Mouse (Mus musculus) cerebral cortex, adult 2 months (tissue): ENCODE results near the gene Ryk.

ENCODE experiments used
- WGBS: fragments of 180-500 bp; shearing (Covaris S2); methylation state at CpG from one replicate; pipeline ENCODE4 v1.1.7; 2018; 5-methylcytosine and 5-hydroxymethylcytosine counted together

The Ryk gene

DNA sequence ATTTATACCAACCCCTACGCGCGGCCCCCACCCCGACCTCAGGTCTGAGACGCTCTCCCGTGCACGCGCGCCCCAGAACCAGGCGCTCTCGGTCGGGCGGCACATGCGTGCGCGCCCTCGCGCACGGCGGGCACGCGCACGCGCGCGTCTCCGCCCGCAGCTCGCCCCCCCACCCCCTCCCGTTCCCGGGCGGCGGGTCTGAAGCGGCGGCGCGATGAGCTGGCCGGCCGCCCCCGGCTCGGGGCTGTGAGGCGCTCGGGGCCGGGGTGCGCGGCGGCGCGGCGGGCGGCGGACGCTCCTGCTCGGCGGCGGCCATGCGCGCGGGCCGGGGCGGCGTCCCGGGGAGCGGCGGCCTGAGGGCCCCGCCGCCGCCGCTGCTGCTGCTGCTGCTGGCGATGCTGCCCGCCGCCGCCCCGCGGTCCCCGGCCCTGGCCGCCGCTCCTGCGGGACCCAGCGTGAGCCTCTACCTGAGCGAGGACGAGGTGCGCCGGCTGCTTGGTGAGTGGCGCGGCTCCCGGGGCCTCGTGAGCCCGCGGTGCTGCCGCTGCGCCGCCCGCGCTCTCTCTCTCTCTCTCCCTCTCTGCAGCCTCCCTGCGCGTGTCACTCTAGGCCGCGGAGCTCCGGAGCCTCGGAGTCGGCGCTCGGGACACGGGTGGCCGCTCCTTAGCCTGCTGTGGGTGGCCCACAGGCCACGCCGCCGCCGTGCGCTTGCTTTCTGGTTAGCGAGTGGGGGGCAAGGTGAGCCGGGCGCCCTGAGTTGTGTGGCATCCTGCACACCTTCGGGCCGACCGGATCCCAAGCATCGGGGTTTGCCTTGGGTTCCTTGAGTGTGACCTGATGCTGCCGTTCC, at the start of gene Ryk:
Gene Ryk, plus strand, starts transcription at position 176 of the 850 bp plus-strand sequence.
- under 1% methylated on average over 113 of the region's 119 CpGs for WGBS

DNA sequence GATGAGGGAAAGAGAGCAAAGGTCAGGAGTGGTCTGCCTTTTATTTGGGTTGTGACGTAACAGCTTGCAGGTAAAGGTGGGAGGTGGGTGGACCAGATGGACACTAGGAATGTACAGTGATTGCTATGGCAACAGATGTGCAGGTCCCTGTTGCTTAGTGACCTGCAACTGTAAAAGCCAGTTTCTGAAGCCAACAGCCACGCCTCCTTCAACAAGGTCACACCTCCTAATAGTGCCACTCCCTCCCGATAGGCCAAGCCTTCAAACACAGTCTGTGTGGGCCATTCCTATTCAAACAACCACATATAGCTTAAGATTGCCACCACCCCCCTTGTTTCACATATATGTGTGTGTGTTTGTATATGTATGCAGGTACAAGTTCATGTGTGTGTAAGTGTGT, 45.2 kb upstream of the Ryk start:
- WGBS, result 82% methylated on average over 3 of the region's 3 CpGs

DNA sequence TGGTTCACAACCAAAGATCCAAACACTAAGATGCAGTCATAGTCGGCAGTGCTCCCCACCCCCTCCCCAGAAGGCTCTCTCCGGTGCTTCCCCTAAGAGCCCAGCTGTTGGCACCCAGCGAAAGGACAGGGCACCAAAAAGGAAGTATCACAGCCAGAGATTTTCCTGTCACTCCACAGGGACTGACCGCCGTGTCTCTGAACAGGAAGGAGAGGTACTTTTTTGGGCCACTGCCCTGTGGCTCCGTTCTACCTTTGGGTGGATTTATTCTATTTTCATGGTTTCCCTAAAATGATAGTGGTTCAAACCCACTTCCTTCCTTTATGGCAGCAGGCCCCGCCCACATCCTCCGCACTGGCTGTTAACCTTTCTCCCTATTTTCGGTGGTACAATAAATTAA, 42.9 kb upstream of the Ryk start:
- WGBS, result 70% methylated on average over 9 of the region's 9 CpGs

DNA sequence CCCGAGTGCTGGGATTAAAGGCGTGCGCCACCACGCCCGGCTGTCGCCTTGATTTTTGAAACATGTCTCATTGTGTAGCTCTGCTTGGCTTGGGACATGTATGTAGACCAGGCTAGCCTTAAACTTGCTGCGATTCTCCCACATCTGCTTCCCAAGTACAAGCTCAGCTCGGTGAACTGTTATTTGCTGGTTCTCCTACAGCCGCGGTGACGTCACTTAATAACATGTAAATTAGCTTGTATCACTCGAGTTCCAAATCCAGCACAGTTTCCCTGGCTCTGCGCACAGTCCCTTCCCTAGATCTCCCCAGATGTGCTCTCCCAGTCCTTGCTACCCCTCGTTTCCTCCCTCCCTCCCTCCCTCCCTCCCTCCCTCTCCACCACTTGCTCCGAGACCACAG, 41.9 kb upstream of the Ryk start:
- 69% methylated on average over 15 of the region's 15 CpGs for WGBS

DNA sequence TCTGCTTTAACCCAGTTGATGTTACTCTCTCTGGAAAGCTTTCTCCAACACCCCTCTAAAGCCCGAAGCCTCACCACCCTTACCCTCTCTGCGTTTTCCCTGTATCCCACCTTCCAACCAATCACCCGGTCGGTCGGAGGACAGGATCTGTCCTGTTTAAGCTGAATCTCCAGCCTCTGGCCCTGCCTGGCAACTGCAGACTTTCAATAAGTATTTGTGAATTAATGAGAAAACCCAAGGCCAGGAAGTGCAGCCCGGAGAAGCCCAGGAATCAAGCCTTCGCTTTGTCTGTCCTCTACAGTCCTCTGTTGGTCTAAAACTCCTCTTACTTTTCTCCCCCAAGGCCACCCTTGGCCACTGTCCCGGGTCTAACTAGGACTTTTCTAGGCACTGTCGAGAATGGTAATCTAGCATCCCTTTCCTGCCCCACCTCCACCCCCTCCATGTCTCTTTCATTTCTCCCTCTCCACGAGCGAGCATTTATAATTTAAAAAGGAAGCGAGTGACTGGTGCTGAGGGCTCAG, 41.4 kb upstream of the Ryk start:
- WGBS, result 54% methylated on average over 12 of the region's 12 CpGs

DNA sequence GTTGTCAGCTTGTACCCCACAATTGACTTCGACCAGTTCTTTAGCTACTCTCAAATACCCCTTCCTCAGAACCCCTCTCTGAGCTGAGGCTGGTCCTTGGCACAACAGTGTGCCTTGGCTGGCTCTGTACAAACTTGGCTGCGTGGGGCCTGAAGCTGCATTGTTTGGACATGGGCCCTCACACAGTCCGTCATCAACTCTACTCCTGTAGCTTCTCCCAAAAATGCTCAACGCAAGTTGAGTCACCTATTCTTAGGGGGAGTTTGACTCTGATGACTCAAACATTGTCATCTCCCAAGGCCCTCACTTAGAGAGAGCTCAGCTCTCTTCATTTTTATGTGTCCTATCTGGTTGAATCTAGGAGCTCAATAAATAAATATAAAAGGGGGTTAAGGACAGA, 36.3 kb upstream of the Ryk start:
- 61% methylated on average over 4 of the region's 4 CpGs for WGBS

DNA sequence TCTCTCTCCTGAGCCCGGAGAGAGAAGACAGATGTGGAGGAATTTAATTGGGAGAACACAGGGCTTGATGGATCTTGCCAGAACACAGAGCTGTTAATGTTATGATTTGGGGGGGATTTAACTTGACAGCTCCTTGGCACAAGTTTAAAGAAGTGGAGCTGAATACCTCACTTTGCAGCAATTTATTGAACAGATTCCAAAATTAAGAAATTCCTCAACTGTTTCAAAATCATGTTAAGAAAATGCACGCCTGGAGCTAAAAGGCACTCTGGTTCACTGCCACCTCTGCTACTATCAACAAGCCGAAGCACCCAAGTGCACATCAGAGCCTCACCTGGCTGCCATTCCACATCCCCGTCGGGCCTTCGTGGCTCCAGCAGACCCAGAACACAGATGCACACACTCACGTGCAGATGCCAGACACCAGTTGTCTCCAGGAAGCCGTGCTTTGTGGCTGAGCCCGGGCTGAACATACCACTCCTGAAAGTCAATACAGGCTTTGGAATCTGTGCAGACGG, 28.6 kb upstream of the Ryk start:
- 66% methylated on average over 10 of the region's 10 CpGs for WGBS

DNA sequence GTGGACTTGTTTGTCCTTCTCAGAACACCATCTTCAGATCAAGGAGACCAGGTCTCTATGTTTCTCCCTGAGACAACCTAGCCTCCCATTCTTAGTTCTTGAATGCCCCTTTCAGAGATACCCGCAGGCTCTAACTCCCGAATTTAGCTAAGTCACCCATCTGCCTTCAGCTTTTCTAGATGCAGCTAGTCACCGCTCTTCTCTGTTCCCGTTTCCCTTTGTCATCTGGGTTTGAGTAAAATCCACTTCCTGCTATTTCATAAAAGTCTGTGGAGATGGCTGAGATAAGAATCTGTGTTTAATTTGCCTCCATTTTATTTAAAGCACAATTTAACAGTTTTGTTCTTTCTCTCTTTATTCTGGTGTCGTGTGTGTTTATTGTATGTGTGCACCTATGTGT, 23.5 kb upstream of the Ryk start:
- WGBS, result 70% methylated on average over 5 of the region's 5 CpGs

DNA sequence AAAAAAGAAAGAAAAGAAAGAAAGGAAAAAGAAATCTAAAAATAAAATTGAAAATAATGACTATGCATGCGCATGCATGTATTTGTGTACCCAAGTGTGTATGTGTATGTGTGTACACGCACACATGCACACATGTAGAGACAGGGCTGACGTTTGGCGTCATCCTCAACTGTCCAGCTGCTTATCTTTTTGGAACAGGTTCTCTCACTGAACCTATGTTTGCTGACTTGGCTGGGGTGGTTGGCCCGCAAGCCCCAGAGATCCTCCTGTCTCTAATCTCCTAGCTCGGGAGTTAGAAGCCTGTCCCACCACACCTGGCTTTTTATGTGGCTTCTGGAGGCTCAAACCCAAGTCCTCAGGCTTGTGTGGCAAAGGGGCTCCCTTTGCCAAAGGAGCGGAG, 6.1 kb upstream of the Ryk start:
- 95% methylated on average over 7 of the region's 7 CpGs for WGBS

DNA sequence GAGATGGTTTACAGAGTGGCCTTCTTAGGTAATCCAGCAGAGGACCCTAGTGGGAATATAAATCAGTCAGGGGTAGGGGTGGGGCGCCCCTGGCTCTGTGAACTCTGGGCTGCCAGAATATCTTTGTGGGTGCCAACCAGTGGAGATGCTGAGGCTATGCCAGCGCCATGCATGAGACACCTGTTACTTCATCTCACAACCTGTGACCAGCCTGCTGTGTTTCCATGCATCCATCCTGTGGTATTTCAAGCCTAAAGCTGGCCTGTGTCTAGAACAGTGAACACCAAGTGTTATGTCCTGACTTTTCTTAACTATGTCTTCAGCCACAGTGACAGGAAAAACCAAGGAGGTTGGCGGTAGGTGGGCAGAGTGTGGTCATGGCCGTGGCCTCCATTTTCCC, 3.2 kb upstream of the Ryk start:
- 86% methylated on average over 4 of the region's 4 CpGs for WGBS

DNA sequence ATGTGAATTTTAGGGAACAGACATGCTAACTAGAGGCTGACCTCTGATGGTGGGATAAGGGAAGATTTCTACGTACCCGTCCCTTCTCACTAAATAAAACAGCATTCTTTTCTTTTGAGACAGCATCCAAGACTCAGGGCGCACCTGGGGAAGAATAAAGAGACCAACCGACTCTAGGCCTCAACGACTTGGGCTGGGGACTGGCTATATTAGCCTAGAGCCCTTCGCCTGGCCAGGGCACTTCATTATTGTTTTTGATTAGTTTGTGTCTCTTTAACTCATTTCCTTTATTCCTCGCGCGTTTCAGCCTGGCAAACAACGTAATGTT, 339 bp upstream of the Ryk start:
- 10% methylated on average over 10 of the region's 10 CpGs for WGBS

DNA sequence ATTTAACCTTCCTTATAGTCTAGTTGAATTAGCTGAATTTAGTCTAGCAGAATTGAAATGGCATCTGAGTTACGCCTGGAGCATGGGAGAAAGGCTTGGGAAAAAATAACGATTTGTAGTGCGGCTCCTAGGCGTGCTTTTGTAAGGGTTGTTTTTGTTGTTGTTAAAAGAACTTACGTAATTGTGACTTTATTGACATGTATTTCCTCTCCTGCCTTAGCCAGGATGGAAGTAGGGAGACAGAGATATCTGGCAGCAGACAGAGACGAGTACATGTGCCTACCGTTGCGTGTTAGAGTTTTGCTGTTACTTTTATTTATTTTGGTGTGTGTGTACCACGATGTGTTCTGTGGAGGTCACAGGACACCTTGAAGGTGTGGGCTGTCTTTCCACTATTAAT, 1.6 kb downstream of the Ryk start:
- 33% methylated on average over 9 of the region's 9 CpGs for WGBS

DNA sequence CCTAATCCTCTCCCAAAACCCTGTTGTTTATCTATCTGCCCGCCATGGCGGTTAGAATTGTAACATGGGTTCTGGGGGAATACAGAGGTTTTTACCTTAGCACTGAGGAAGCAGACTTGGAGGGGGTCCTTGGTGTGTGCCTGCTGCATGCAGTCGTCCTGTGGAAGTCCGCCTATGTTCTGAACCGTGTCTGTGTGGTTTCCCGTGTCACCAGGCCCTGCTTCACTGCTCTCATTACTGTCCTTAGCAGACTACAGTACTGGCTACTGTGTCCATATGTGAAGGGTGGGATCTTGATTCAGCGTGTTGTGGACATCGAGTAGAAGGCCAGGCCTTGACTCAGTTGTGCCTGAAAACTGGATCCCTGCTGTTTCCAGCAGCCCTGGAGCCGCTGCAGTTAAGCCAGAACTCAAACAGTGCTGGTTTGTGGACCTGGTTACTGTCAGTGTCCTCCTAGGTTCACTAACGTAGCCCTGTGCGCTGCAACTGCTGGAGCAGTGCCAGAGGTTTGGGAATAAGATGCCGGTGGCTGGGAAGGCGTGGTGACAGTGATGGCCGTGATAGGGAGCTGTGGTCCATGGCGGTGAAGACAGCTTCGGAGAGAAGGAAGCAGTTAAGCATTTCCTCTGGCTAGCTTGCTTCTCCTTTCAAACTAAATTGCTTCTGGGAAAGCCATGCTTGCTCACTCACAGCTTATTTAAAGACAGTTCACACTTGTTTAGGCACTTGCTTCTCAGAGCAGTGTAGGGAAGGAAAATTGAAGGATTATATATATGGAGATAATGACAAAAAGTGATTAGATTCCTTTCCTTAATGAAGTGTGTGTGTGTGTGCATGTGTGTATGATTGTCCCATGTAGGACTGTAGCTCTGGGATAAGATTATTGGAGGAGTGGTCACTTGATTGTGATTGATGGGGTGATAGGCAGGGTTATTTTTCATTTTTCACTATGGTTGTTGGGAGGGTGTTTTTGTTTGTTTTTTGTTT, 6.4 kb downstream of the Ryk start:
- 43% methylated on average over 16 of the region's 16 CpGs for WGBS

DNA sequence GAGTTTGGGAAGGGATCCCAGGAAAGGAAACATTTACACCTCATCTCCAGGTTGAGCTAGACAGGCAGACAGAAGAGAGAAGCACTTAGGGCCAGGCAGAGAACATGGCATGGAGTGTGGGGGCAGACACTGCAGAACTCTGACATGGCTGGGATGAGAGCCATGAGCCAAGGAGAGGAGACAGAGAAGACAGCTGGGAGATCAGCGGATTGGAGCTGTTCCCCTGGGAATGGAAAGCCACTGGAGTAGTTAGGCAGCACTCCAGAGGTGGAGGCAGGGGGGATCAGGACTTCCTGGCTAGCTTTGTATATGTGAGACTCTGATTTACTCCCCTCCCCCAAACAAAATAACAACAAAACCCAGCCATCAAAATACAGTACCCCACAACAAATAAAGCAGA, 7.1 kb downstream of the Ryk start:
- WGBS, result 9% methylated on average over 1 of the region's 1 CpGs

DNA sequence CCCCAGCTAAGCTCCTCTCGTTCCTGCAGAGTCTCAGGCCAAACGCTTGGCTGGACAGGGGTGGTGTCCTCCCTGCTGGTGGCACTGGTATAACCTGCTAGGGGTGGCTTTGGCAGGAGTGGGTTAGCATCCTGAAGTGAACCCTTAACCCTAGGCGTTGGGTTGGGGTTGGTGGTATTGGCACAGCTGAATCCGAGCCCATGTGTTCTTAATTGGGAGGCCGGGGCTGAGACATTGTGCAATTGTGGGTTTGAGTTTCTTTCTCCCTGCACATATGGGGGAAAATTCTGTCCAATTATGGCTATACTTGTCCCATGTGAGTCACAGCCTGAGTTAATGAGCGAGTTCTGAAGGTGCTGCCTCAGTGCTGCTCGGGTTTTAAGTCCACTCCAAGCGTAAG, 7.8 kb downstream of the Ryk start:
- 46% methylated on average over 8 of the region's 8 CpGs for WGBS

DNA sequence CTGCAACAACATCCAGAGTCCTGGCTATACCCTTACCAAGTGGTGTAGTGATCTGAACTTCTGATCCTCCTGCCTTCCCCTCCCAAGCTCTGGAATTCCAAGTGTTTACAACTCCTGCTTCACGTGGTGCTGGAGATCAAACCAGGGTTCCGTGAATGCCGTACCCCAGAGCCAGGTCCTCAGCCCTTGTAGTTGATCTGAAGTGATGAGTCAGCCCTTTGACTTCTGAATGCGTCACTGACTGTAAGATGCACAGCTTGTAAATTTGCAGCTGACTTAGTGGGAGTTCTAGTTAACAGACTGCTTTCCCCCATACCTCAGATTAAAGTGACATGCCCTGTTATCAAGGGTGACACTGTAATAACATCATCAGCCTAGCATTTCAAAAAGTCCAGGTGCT, 8.9 kb downstream of the Ryk start:
- 38% methylated on average over 4 of the region's 4 CpGs for WGBS

DNA sequence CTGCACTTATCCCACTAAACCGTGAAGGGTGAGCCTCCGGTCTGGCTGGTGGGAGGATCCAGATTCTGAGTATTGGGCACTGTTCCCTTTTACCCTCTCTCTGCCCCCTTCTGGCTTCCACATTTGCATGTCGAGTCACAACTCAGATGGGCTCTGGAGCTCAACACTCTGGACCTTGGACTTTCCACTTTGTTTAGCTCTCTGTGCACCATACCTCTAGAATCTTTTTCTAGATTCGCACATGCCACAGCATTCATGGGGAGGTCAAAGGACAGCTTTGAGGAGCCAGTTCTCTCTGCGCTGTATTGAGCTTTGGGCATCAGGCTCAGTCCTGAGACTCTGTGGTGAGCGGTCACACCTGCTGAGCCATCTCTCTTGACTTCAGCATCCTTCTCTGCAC, 11.1 kb downstream of the Ryk start:
- 79% methylated on average over 6 of the region's 6 CpGs for whole genome bisulfite sequencing

DNA sequence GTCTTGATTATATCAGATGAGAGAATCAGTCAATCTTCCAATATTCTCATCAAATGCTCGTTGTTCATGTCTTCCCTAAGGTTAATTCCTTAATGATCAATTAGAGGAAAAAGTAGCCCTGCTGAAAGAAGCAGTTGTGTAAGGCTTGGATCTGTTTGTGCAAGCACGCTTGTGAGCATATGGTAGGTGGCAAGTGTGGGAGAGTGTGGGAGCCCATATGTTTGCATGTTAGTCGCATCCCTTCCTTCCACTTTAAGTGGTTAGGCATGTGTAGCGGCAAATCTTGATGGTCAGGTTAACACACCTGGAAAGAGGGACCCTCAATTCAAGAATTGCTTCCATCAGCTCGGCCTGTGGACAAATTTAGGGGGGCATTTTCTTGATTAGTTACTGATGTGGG, 11.6 kb downstream of the Ryk start:
- WGBS, result 73% methylated on average over 5 of the region's 5 CpGs

DNA sequence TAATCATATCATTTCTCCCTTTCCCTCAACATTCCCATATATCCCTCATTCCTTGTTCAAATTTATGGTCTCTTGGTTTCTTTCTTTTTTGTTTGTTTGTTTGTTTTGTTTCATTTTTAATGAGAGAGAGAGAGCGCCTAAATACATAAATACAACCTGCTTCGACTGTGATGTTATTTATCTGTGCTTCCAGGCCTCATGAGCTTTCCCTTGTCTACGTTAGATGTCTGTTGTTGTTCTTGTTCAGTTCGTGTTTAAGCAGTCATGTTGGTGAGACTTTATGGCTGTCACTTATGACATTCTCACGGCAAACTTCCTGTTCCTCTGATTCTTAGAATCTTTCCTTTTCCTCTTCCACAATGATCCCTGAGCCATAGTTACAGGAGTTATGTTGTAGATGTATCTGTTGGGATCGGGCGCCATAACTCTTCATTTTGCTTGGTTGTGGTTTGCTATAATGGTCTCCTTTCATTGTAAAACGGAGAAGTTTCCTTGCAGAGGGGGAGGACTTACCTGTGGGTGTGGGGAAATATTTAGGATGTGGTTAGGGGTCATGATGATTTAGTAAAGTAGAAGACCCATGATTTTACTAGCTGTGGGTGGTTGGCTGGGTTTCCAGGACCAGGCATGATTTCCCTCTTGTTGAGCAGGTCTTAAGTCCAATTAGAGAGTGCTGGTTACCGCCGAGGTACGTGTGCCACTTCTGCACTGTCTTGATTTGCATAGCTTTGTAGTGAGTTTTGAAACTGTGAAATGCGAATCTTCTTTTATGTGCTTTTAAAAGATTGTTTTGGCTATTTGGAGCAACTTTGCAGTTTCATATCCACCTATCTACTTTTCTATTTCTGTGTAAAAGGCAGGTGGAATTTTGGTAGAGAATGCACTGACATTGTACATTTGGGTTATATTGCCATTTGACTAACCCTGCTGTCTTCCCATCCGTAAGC, 17.6 kb downstream of the Ryk start:
- WGBS, result 76% methylated on average over 13 of the region's 13 CpGs

DNA sequence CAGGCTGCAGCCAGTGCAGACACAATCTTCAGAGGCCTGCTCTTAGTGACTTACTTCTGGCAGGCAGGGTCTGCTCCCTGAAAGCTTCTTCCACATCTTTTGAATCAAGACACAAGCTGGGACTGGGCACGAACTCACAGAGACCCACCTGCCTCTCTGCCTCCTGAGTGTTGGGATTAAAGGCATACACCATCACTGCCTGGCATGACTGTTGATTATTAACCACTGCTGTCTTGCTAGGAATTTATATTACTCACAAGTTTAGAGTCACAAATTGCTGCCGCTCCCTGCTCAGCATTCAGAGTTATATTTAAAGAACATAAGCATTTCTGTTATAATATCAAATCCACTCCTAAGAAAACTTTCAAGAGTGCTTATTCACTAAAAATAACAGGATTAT, 23.1 kb downstream of the Ryk start:
- 71% methylated on average over 2 of the region's 2 CpGs for WGBS

DNA sequence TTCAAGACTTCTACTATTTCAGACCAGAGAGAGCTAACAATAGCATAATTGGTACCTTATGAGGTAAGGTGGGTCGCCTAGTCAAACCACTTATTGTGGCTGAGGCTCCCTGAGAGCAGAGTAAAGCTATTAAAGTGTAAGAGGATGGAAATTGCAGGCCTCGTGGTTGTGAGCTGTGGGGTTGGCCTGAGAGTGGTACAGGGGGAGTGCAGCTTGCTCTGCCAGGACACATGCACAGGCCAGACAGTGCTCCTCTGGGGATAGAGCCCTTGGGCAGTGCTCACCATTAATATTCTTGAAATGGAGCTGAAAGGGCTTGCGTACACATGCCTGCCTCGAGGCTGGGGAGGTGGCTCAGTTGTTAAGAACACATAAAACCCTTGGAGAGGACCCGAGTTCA, 23.6 kb downstream of the Ryk start:
- WGBS, result 86% methylated on average over 5 of the region's 5 CpGs
